Mouse (Mus musculus) C3H10T1/2 (cell line): ENCODE measurements around the gene L3mbtl1. TPM values are rescaled to one million over a fixed set of nuclear protein-coding genes. Genes with fewer than 3 reads are reported as not detected.

ENCODE experiments used
- polyA plus RNA-seq, 2 experiments: library from polyadenylated mRNA; unstranded; fragments of >200 nt; fragmentation: generic; extraction: Trizol; gene quantifications; one replicate each; pipeline ENCODE4 v1.2.1; 2012; ENCODE audit warnings: missing spikeins in 2 of 2

L3mbtl1 gene
- polyA plus RNA-seq: under 1 TPM in 1 of 2 experiments, not detected in 1; 0.05 TPM

DNA sequence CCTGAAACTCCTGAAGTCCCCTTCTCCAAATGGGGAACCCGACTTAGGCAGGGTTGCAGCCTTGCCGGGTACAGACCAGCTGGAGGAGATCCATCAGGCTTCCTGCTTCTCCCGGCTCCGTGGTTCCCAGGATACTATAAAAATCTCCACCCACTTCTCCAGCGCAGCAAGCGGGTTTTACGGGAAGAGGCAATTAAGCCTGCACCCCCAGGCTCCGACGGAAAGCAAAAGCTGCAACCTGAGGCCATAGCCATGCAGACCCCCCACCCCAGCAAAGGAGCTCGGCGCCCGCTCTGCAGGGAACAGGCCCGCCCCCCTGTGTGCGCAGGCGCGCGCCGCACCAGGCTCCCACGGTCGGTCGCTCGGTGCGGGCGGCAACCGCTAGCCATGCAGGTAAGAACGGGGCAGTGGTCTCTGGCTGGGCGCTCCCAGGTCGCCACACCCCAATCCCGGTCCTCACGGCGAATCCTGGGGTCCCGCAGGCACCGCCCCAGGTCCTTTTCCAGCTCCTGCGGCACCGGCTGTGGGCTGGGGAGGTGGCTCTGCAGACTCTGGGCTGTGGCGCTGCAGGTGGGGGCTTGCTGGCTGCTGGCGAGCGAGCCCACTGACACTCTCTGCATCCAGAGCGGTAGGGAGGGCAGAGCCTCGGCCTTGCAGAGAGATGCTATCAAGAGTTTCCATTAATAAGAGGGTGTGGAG lies at the start of gene L3mbtl1:
Gene L3mbtl1, plus strand, starts transcription at position 325 of the 699 bp plus-strand sequence.

DNA sequence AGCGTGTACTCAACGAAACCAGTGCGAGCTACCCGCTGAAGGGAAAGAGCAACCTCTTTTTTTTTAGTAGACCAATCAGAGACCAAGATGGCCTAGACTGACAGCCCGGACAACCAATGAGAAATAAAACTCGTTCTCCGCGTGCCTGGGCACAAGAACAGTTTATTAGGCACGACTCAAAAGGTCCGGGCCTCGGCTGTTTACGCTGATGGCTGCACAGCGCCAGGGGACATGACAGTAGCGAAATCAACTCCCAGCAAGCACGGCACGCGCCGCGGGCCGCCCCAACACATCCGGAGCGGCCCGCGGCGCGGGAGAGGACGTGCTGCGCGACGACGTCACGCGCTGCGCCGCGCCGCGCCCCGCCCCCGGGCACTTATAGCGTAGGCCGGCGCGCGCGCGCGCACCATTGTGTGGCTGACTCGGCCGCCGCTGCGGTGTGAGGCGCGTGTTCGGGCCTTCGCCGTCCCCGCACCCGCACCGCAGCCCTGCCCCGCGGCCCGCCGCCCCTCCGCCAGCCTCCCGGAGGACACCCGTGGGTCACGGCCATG lies 12.1 kb upstream of the L3mbtl1 start, which contains the start of gene Srsf6:
Gene Srsf6, plus strand, starts transcription at position 406 of the 551 bp plus-strand sequence.

DNA sequence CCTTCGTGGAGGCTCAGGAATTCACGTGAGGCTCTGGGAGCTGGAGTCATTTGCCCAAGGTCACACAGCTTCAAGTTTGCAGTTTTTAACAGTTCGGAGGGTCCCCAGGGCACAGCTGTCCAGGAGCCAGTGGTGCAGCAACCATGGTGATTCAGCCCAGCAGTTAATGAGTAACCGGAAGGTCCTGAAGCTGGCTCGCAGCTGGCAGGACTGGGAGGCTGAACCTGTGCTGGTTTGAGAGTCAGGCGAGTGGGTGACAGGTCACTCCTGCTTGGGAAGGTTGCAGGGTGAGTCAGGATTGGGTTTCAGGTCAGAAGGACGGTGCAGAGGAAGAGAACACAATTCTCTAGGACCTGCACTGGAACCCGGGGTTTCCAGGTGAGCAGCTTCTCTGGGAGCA lies 43.9 kb downstream of the L3mbtl1 start, which contains the start of gene Sgk2:
Gene Sgk2, plus strand, starts transcription at position 113 of the 400 bp plus-strand sequence.

DNA sequence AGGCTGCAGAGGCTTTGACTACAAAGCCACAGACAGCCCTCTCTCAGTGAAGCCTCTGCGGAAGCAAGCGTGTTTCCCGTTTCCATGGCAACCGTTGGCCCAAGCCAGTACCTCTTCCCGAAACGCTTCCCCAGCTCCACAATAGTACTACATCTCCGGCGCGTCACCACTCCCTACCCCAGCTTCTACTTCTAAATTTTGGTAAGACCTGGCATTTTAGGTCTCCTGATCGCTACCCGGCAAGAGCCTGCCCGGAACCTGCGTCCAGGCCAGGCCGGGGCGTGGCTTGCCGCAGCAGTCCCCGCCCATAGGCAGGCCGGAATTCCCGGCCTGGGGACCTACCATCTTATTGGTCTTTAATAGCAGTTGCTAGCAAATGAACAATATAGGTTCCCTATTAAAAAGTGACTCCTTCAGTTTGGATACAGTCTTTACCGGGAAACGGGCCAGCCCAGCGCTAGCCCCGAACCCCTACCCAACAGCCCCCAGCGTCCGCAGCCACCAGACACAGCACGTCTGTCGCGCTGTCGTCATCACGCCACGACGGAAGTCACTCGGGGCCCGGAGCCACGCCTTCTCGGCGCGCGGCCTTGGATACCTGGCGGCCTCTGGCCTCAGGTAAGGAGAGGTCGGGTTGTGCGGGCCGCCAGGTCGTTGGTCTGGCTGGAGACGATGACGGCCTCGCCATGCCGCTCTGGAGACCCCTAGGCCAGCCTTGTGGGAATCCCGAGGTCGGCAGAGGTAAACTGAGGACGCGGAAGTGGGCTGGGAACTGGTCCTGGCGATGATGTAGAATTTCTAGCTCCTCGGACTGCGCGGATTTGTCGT lies 73.9 kb downstream of the L3mbtl1 start, which contains the start of gene Ift52:
Gene Ift52, plus strand, starts transcription at position 439 of the 828 bp plus-strand sequence.

Other genes with a start within 250 kb of the L3mbtl1 start
- 10 to 100 TPM; 33.9 to 78.4 TPM for gene Srsf6, start 11.9 kb upstream of the L3mbtl1 start, polyA plus RNA-seq
- under 1 TPM in 1 of 2 experiments, not detected in 1; 0.02 TPM for gene Sgk2, start 43.9 kb downstream of the L3mbtl1 start, polyA plus RNA-seq
- 10 to 100 TPM in 1 of 2 experiments, 1 to 10 TPM in 1; 5.9 to 29.4 TPM for gene Ift52, start 73.9 kb downstream of the L3mbtl1 start, polyA plus RNA-seq
- gene Mybl2, start 111.2 kb downstream of the L3mbtl1 start, polyA plus RNA-seq: 10 to 100 TPM in 1 of 2 experiments, 1 to 10 TPM in 1; 4.1 to 25.9 TPM
- gene Gtsf1l, start 144.4 kb downstream of the L3mbtl1 start, polyA plus RNA-seq: not detected